Mouse (Mus musculus): ENCODE measurements around the gene Kdm2a.

DNA sequence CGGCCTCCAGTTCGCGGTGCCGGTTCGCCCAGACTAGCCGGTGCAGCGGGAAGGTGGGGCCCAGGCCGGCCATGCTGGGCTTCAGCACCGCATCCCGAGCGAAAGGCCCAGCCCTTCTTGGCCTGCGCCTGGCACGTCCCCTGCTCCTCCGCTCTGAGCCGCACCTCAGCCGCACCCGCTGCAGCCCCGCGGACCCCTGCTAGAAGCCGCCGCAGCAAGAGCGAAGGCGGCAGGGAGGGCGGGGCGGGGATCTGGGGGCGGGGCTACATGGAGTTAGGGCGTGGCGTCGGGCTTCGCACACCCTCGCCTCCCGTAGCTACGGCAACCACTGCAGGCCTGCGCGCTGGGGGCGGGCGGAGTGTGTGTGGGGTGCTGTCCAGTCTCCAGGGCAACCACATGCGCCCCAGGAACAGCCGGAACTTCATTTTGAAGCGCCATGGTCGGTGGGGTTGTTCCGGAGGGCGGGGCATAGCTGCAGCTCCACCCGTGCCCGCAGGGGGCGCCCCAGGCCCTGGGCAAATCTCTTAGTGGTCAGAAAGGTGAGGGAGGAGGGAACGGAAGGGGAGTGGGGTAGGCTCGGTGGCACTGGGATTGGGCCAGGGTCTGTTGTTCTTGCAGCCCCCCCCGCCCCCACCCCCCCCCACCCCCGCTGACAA, 115.1 kb downstream of the Kdm2a start, which contains the start of gene Ankrd13d:
- TF ChIP-seq POLR2A (IDR thresholded peaks at IDR 0.05; ENCODE audit: low read depth, low read length) = peak; percentile 63
- 0 out of 2 replicates have a peak, but pooled peaks have one; percentile 34 for TF ChIP-seq CTCF (IDR thresholded peaks at IDR 0.05; ENCODE audit: borderline replicate concordance, insufficient read depth, low read length)

Measured in embryonic fibroblast, embryonic 13.5 days (primary cell).